Mouse (Mus musculus) stomach, postnatal 0 days (tissue): ENCODE measurements at regions not wholly inside any gene's neighbourhood (a gene's known extent, or its start where the extent isn't known, plus 50 kb on each side); places are given as distances from the start of the nearest gene placed in this dataset.
"Not testable (repeated sequence)": the region's sequence is repeated elsewhere in the genome, so short reads cannot be mapped to it uniquely, and the experiment has no call there.

Experiments used
- ATAC-seq: fragments of 200-750 bp; cut with Nextera tagmentation; 2 replicates; pipeline ENCODE4 v1.8.0; 2017; ENCODE audit not compliant: low FRiP score, low TSS enrichment
- DNase-seq: peaks from one replicate; pipeline ENCODE4 v3.0.0-alpha.2; 2016; ENCODE audit warnings: low spot score
- H3K27ac ChIP-seq: fragments of 300-500 bp; sonication (generic); replicated peaks from 2 replicates; pipeline ENCODE4 v1.5.1; 2014; ENCODE audit warnings: mild to moderate bottlenecking, control low read depth
- H3K27me3 ChIP-seq: fragments of 300-500 bp; sonication (generic); 2 replicates; pipeline ENCODE4 v1.6.1; 2014; ENCODE audit warnings: low read length; ENCODE audit not compliant: control insufficient read depth, insufficient read depth
- H3K36me3 ChIP-seq: fragments of 300-500 bp; sonication (generic); 2 replicates; pipeline ENCODE4 v1.6.1; 2014; ENCODE audit warnings: low read length, mixed read lengths; ENCODE audit not compliant: control insufficient read depth, insufficient read depth
- H3K4me1 ChIP-seq: fragments of 300-500 bp; sonication (generic); replicated peaks from 2 replicates; pipeline ENCODE4 v1.6.1; 2014; ENCODE audit warnings: antibody characterized with exemption; ENCODE audit not compliant: control insufficient read depth, insufficient read depth
- H3K4me2 ChIP-seq: fragments of 300-500 bp; sonication (generic); replicated peaks from 2 replicates; pipeline ENCODE4 v1.6.1; 2014; ENCODE audit warnings: low read depth, mild to moderate bottlenecking, control low read depth, moderate library complexity
- H3K4me3 ChIP-seq: fragments of 300-500 bp; sonication (generic); 2 replicates; pipeline ENCODE4 v1.5.1; 2014; ENCODE audit warnings: low read depth, low read length, control low read depth
- H3K9ac ChIP-seq: fragments of 300-500 bp; sonication (generic); 2 replicates; pipeline ENCODE4 v1.6.1; 2014; ENCODE audit warnings: mild to moderate bottlenecking, low read length, control low read depth, mixed read lengths
- H3K9me3 ChIP-seq: fragments of 300-500 bp; sonication (generic); 2 replicates; pipeline ENCODE4 v1.6.1; 2016; ENCODE audit warnings: low read length; ENCODE audit not compliant: control insufficient read depth
- CTCF ChIP-seq: IDR thresholded peaks from 2 replicates; pipeline ENCODE4 v1.5.1; 2016; ENCODE audit warnings: antibody characterized with exemption, low read depth, mild to moderate bottlenecking, moderate library complexity
- EP300 ChIP-seq: optimal IDR thresholded peaks from 2 replicates; pipeline ENCODE3; 2016; ENCODE audit warnings: antibody characterized with exemption
- WGBS: fragments of 180-500 bp; shearing (Covaris S2); extraction: QIAGEN DNeasy Blood & Tissue Kit; methylation state at CpG from one replicate; pipeline ENCODE4 v1.1.7; 2014; 5-methylcytosine and 5-hydroxymethylcytosine counted together

- Histone ChIP-seq H3K9ac (no peak overlapping the region), H3K4me2 (no peak overlapping the region), H3K4me1 (no peaks in the 10 kb centered on the region), H3K9me3 (no peaks in the 10 kb centered on the region), H3K27me3 (no peaks in the 10 kb centered on the region), H3K27ac (no peak overlapping the region), H3K36me3 (no peaks in the 10 kb centered on the region), H3K4me3 (no peak overlapping the region)
- no peak for TF ChIP-seq EP300
- no peak for TF ChIP-seq CTCF
- DNase-seq: no peak
- no peak for ATAC-seq
- WGBS: 45% methylated on average over 5 of the region's 5 CpGs
These were observed 172.8 kb upstream of the Rpl38 start for GRCm38 (mm10) chr11:114495520-114495921.

- WGBS: 24% methylated on average over 8 of the region's 8 CpGs
- Histone ChIP-seq H3K27me3 (no peaks in the 10 kb centered on the region), H3K4me3 (no peak overlapping the region), H3K4me1 (no peaks in the 10 kb centered on the region), H3K27ac (no peak overlapping the region), H3K9ac (no peak overlapping the region), H3K36me3 (no peaks in the 10 kb centered on the region), H3K9me3 (no peaks in the 10 kb centered on the region), H3K4me2 (no peak overlapping the region)
- ATAC-seq (0 out of 2 replicates have a peak, but pooled peaks have one; percentile 28), DNase-seq (no peak)
- no peak for TF ChIP-seq CTCF
- TF ChIP-seq EP300: no peak
These were observed 181.9 kb upstream of the Rpl38 start for GRCm38 (mm10) chr11:114486455-114486854.

GRCm38 (mm10) chr11:114485429-114485828 lies 182.9 kb upstream of the Rpl38 start:
- Histone ChIP-seq H3K9ac (no peak overlapping the region), H3K36me3 (no peaks in the 10 kb centered on the region), H3K4me2 (no peak overlapping the region), H3K4me1 (no peaks in the 10 kb centered on the region), H3K9me3 (no peaks in the 10 kb centered on the region), H3K27me3 (no peaks in the 10 kb centered on the region), H3K4me3 (no peak overlapping the region), H3K27ac (no peak overlapping the region)
- 51% methylated on average over 15 of the region's 15 CpGs for WGBS
- ATAC-seq (0 out of 2 replicates have a peak, but pooled peaks have one; percentile 27), DNase-seq (no peak)
- TF ChIP-seq CTCF (no peak), EP300 (no peak)

- Histone ChIP-seq H3K9me3 (no peaks in the 10 kb centered on the region), H3K4me2 (no peak overlapping the region), H3K9ac (no peak overlapping the region), H3K27me3 (no peaks in the 10 kb centered on the region), H3K36me3 (no peaks in the 10 kb centered on the region), H3K27ac (no peak overlapping the region), H3K4me3 (no peak overlapping the region), H3K4me1 (no peaks in the 10 kb centered on the region)
- DNase-seq (no peak), ATAC-seq (no peak)
- WGBS: 74% methylated on average over 4 of the region's 4 CpGs
- TF ChIP-seq CTCF (no peak), EP300 (no peak)
These were observed 183.7 kb upstream of the Rpl38 start for GRCm38 (mm10) chr11:114484668-114484953.

GRCm38 (mm10) chr11:114483823-114484667 lies 184.3 kb upstream of the Rpl38 start:
- Histone ChIP-seq H3K9me3 (no peaks in the 10 kb centered on the region), H3K27me3 (no peaks in the 10 kb centered on the region), H3K4me1 (no peaks in the 10 kb centered on the region), H3K36me3 (no peaks in the 10 kb centered on the region), H3K9ac (no peak overlapping the region), H3K27ac (no peak overlapping the region), H3K4me2 (no peak overlapping the region), H3K4me3 (no peak overlapping the region)
- ATAC-seq (no peak), DNase-seq (no peak)
- TF ChIP-seq EP300 (no peak), CTCF (peak; percentile 14; the same call in 1 of the 2 replicates)
- 69% methylated on average over 12 of the region's 12 CpGs for whole genome bisulfite sequencing

- H3K4me1 ChIP-seq, H3K4me3 ChIP-seq, H3K4me2 ChIP-seq, DNase-seq, ATAC-seq, H3K9ac ChIP-seq, H3K9me3 ChIP-seq, H3K27me3 ChIP-seq, H3K36me3 ChIP-seq, H3K27ac ChIP-seq: not testable (repeated sequence)
- WGBS: 79% methylated on average over 7 of the region's 7 CpGs
These were observed 185.0 kb upstream of the Rpl38 start for GRCm38 (mm10) chr11:114483350-114483749.
